Mouse (Mus musculus) limb, embryonic 12.5 days (tissue): Measurements from ENCODE around the gene Nfkbib. TPM values are rescaled to one million over a fixed set of nuclear protein-coding genes. Genes with fewer than 3 reads are reported as not detected.

ENCODE experiments used
- ATAC-seq: fragments of 200-750 bp; cut with Nextera tagmentation; 2 replicates; pipeline ENCODE4 v1.8.0; 2017; ENCODE audit warnings: low read depth, moderate TSS enrichment; ENCODE audit not compliant: insufficient number of reproducible peaks, insufficient read depth, low FRiP score, low TSS enrichment
- H3K27ac ChIP-seq: fragments of 300-500 bp; sonication (generic); 2 replicates; pipeline ENCODE4 v1.5.1; 2016; ENCODE audit warnings: mild to moderate bottlenecking, moderate library complexity
- H3K27me3 ChIP-seq: fragments of 300-500 bp; sonication (generic); 2 replicates; pipeline ENCODE4 v1.6.1; 2016; ENCODE audit warnings: mild to moderate bottlenecking, moderate library complexity
- H3K36me3 ChIP-seq: fragments of 300-500 bp; sonication (generic); 2 replicates; pipeline ENCODE4 v1.6.1; 2016; ENCODE audit warnings: mild to moderate bottlenecking, moderate library complexity
- H3K4me1 ChIP-seq: fragments of 300-500 bp; sonication (generic); replicated peaks from 2 replicates; pipeline ENCODE4 v1.6.1; 2016
- H3K4me2 ChIP-seq: fragments of 300-500 bp; sonication (generic); 2 replicates; pipeline ENCODE4 v1.6.1; 2016; ENCODE audit warnings: mild to moderate bottlenecking, moderate library complexity
- H3K4me3 ChIP-seq: fragments of 300-500 bp; sonication (generic); replicated peaks from 2 replicates; pipeline ENCODE4 v1.5.1; 2016; ENCODE audit warnings: mild to moderate bottlenecking
- H3K9ac ChIP-seq: fragments of 300-500 bp; sonication (generic); replicated peaks from 2 replicates; pipeline ENCODE4 v1.6.1; 2016; ENCODE audit warnings: mild to moderate bottlenecking, moderate library complexity
- H3K9me3 ChIP-seq: fragments of 300-500 bp; sonication (generic); 2 replicates; pipeline ENCODE4 v1.6.1; 2016; ENCODE audit warnings: mild to moderate bottlenecking, moderate library complexity
- WGBS: fragments of 180-500 bp; shearing (Covaris S2); methylation state at CpG from one replicate; pipeline ENCODE4 v1.1.7; 2016; 5-methylcytosine and 5-hydroxymethylcytosine counted together
- polyA plus RNA-seq: library from polyadenylated mRNA; unstranded; fragments of >200 nt; fragmentation: Nextera tagmentation; extraction: Ambion mirVana; gene quantifications from 2 replicates; pipeline ENCODE4 v1.2.1, GENCODE M21; 2016

Gene Nfkbib
- polyA plus RNA-seq, 1 experiment from 2014 or later, result 40.8 TPM

GRCm38 (mm10) chr7:28809401-28810089 lies 42.2 kb upstream of the Nfkbib start:
- Histone ChIP-seq H3K9ac (peak overlapping the region; percentile 95), H3K4me3 (peak overlapping the region; percentile 83), H3K27me3 (no peaks in the 10 kb centered on the region), H3K27ac (peak overlapping the region; percentile 100), H3K4me2 (peak overlapping the region; percentile 91), H3K4me1 (peaks cover 36% of the 10 kb centered on the region), H3K36me3 (peaks cover 29% of the 10 kb centered on the region), H3K9me3 (no peaks in the 10 kb centered on the region)
- WGBS, result under 1% methylated on average over 35 of the region's 35 CpGs
- ATAC-seq, result peak; percentile 5; the same call in 1 of the 2 replicates

GRCm38 (mm10) chr7:28808957-28809393 lies 41.7 kb upstream of the Nfkbib start:
- Histone ChIP-seq H3K4me2 (peak overlapping the region; percentile 91), H3K9me3 (no peaks in the 10 kb centered on the region), H3K4me3 (peak overlapping the region; percentile 83), H3K27ac (peak overlapping the region; percentile 100), H3K36me3 (peaks cover 23% of the 10 kb centered on the region), H3K27me3 (no peaks in the 10 kb centered on the region), H3K9ac (peak overlapping the region; percentile 95), H3K4me1 (peaks cover 33% of the 10 kb centered on the region)
- under 1% methylated on average over 30 of the region's 32 CpGs for WGBS
- ATAC-seq, result peak; percentile 65

- Histone ChIP-seq H3K4me3 (peak within 1 kb of the TSS; percentile 83), H3K27me3 (no peaks in the 10 kb centered on the region), H3K4me1 (peaks cover 34% of the 10 kb centered on the region), H3K9me3 (no peaks in the 10 kb centered on the region), H3K36me3 (peaks cover 17% of the 10 kb centered on the region), H3K27ac (peak within 1 kb of the TSS; percentile 100), H3K9ac (peak within 1 kb of the TSS; percentile 95), H3K4me2 (peak within 1 kb of the TSS; percentile 91)
- 5% methylated on average over 35 of the region's 35 CpGs for WGBS
- peak; percentile 3 for ATAC-seq
These were observed 41.1 kb upstream of the Nfkbib start, which contains the start of gene Hnrnpl for GRCm38 (mm10) chr7:28808221-28808941. TSS of gene Hnrnpl (plus strand) at chr7:28808541.

GRCm38 (mm10) chr7:28807641-28808220 lies 40.4 kb upstream of the Nfkbib start:
- no peaks in the 10 kb centered on the region for H3K9me3 ChIP-seq
- peaks cover 34% of the 10 kb centered on the region for H3K4me1 ChIP-seq
- H3K9ac ChIP-seq, result peak overlapping the region; percentile 95
- no peak for ATAC-seq
- WGBS, result 34% methylated on average over 6 of the region's 8 CpGs
- peak overlapping the region; percentile 83 for H3K4me3 ChIP-seq
- no peaks in the 10 kb centered on the region for H3K27me3 ChIP-seq
- peak overlapping the region; percentile 100 for H3K27ac ChIP-seq
- peaks cover 11% of the 10 kb centered on the region for H3K36me3 ChIP-seq
- peak overlapping the region; percentile 91 for H3K4me2 ChIP-seq

- Histone ChIP-seq H3K4me3 (no peak overlapping the region), H3K4me2 (no peak overlapping the region), H3K27me3 (no peaks in the 10 kb centered on the region), H3K9ac (no peak overlapping the region), H3K9me3 (no peaks in the 10 kb centered on the region), H3K27ac (no peak overlapping the region), H3K4me1 (peaks cover 34% of the 10 kb centered on the region), H3K36me3 (peaks cover 2% of the 10 kb centered on the region)
- WGBS, result 82% methylated on average over 4 of the region's 4 CpGs
- no peak for ATAC-seq
These were observed 39.6 kb upstream of the Nfkbib start for GRCm38 (mm10) chr7:28806869-28807268.

GRCm38 (mm10) chr7:28803756-28804155 lies 36.4 kb upstream of the Nfkbib start:
- H3K27ac ChIP-seq, result peak overlapping the region; percentile 94
- H3K4me3 ChIP-seq, result no peak overlapping the region
- 0 out of 2 replicates have a peak overlapping the region, but pooled peaks have one; percentile 32 for H3K4me2 ChIP-seq
- no peaks in the 10 kb centered on the region for H3K9me3 ChIP-seq
- H3K9ac ChIP-seq, result no peak overlapping the region
- H3K27me3 ChIP-seq, result no peaks in the 10 kb centered on the region
- 37% methylated on average over 4 of the region's 4 CpGs for WGBS
- no peaks in the 10 kb centered on the region for H3K36me3 ChIP-seq
- no peak for ATAC-seq
- H3K4me1 ChIP-seq, result peaks cover 36% of the 10 kb centered on the region

- WGBS, result 10% methylated on average over 10 of the region's 10 CpGs
- H3K9me3 ChIP-seq, result no peaks in the 10 kb centered on the region
- H3K4me2 ChIP-seq, result peak overlapping the region; percentile 32
- H3K4me3 ChIP-seq, result no peak overlapping the region
- ATAC-seq, result peak; percentile 54
- H3K36me3 ChIP-seq, result no peaks in the 10 kb centered on the region
- H3K4me1 ChIP-seq, result peaks cover 33% of the 10 kb centered on the region
- H3K27ac ChIP-seq, result peak overlapping the region; percentile 94
- peak overlapping the region; percentile 27; the same call in 1 of the 2 replicates for H3K9ac ChIP-seq
- no peaks in the 10 kb centered on the region for H3K27me3 ChIP-seq
These were observed 35.7 kb upstream of the Nfkbib start for GRCm38 (mm10) chr7:28802846-28803588.

- ATAC-seq, result peak; percentile 33
- no peaks in the 10 kb centered on the region for H3K27me3 ChIP-seq
- H3K27ac ChIP-seq, result peak overlapping the region; percentile 94
- no peak overlapping the region for H3K4me3 ChIP-seq
- 14% methylated on average over 10 of the region's 10 CpGs for WGBS
- no peaks in the 10 kb centered on the region for H3K9me3 ChIP-seq
- H3K36me3 ChIP-seq, result no peaks in the 10 kb centered on the region
- H3K4me2 ChIP-seq, result peak overlapping the region; percentile 32
- no peak overlapping the region for H3K9ac ChIP-seq
- H3K4me1 ChIP-seq, result peaks cover 27% of the 10 kb centered on the region
These were observed 34.8 kb upstream of the Nfkbib start for GRCm38 (mm10) chr7:28801901-28802670.

GRCm38 (mm10) chr7:28801451-28801850 lies 34.1 kb upstream of the Nfkbib start:
- no peak overlapping the region for H3K9ac ChIP-seq
- no peaks in the 10 kb centered on the region for H3K36me3 ChIP-seq
- no peaks in the 10 kb centered on the region for H3K9me3 ChIP-seq
- no peak overlapping the region for H3K4me3 ChIP-seq
- H3K27ac ChIP-seq, result peak overlapping the region; percentile 94
- ATAC-seq, result no peak
- 75% methylated on average over 3 of the region's 3 CpGs for WGBS
- H3K4me2 ChIP-seq, result no peak overlapping the region
- H3K4me1 ChIP-seq, result peaks cover 34% of the 10 kb centered on the region
- no peaks in the 10 kb centered on the region for H3K27me3 ChIP-seq

- H3K4me2 ChIP-seq, result no peak overlapping the region
- H3K4me1 ChIP-seq, result peaks cover 35% of the 10 kb centered on the region
- no peak for ATAC-seq
- no peaks in the 10 kb centered on the region for H3K9me3 ChIP-seq
- H3K4me3 ChIP-seq, result no peak overlapping the region
- no peak overlapping the region for H3K9ac ChIP-seq
- H3K27ac ChIP-seq, result no peak overlapping the region
- H3K27me3 ChIP-seq, result no peaks in the 10 kb centered on the region
- H3K36me3 ChIP-seq, result no peaks in the 10 kb centered on the region
- WGBS, result 95% methylated on average over 9 of the region's 9 CpGs
These were observed 32.7 kb upstream of the Nfkbib start for GRCm38 (mm10) chr7:28799994-28800393.
